Mouse (Mus musculus) olfactory bulb, adult 2 months (tissue): Measurements from ENCODE around the gene Serpina1c. TPM values are rescaled to one million over a fixed set of nuclear protein-coding genes. Genes with fewer than 3 reads are reported as not detected.
"Not testable (repeated sequence)": the region's sequence is repeated elsewhere in the genome, so short reads cannot be mapped to it uniquely, and the experiment has no call there.

ENCODE experiments used
- H3K27ac ChIP-seq: fragments of 200-500 bp; 2 replicates; pipeline ENCODE4 v1.5.1; 2012; ENCODE audit warnings: low read depth, low read length; ENCODE audit not compliant: insufficient read depth
- H3K4me1 ChIP-seq: fragments of 200-500 bp; 2 replicates; pipeline ENCODE4 v1.6.1; 2012; ENCODE audit warnings: low read length; ENCODE audit not compliant: control insufficient read depth, insufficient read depth
- H3K4me3 ChIP-seq: fragments of 200-500 bp; 2 replicates; pipeline ENCODE4 v1.5.1; 2012; ENCODE audit warnings: mild to moderate bottlenecking, low read depth, low read length, moderate library complexity; ENCODE audit not compliant: insufficient read depth
- CTCF ChIP-seq: fragments of 200-500 bp; IDR thresholded peaks from 2 replicates; pipeline ENCODE4 v1.5.1; 2012; ENCODE audit warnings: low read depth, mild to moderate bottlenecking, low read length, moderate library complexity; ENCODE audit not compliant: insufficient read depth
- POLR2A ChIP-seq: fragments of 200-500 bp; IDR thresholded peaks from 2 replicates; pipeline ENCODE4 v1.6.1; 2012; ENCODE audit warnings: mild to moderate bottlenecking, low read depth, low read length, moderate library complexity; ENCODE audit not compliant: insufficient read depth
- WGBS: fragments of 180-500 bp; shearing (Covaris S2); methylation state at CpG from one replicate; pipeline ENCODE4 v1.1.7; 2018; 5-methylcytosine and 5-hydroxymethylcytosine counted together
- polyA plus RNA-seq: library from polyadenylated mRNA; stranded (reverse); fragments of >200 nt; gene quantifications from 2 replicates; pipeline ENCODE4 v1.2.4, GENCODE M21; 2012; ENCODE audit warnings: low replicate concordance; ENCODE audit not compliant: missing spikeins, insufficient read depth, insufficient read length

Gene Serpina1c
- polyA plus RNA-seq = not detected in 2 replicates

DNA sequence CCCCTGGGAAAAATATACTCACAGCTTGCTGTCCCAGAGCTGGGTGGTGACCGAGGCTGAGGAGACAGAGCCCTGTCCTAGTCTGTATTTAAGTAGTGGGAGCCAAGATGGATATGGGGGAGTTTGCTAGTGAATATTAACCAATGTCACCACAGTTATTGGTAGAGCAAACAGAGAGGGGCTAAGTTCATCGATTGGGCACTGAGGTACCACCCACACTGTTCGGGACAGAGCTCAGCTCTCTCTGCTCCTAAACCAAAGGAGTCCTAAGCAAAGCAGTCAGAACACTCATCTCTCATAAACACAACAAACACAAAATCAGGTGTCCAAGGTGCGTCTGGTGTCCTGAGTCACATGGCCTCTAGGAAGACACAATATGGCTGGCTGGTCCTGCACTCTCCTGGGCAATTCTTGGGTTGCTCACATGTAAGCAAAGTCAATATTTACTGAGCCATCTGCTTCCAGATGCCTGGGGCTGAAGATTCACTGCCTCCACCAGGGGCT, at the start of gene Serpina1c:
Serpina1c (minus strand) TSS at position 51 of the 504 bp plus-strand sequence.
- 87% methylated on average over 4 of the region's 4 CpGs for WGBS
- H3K4me1 ChIP-seq, H3K27ac ChIP-seq, H3K4me3 ChIP-seq: not testable (repeated sequence)

GRCm38 (mm10) chr12:103952972-103953371, 48.3 kb upstream of the Serpina1c start:
- not testable (repeated sequence) for H3K4me1 ChIP-seq, H3K27ac ChIP-seq, H3K4me3 ChIP-seq
- 79% methylated on average over 3 of the region's 3 CpGs for WGBS

- H3K4me1 ChIP-seq = no peaks in the 10 kb centered on the region
- no peak overlapping the region for H3K27ac ChIP-seq
- TF ChIP-seq POLR2A = no peak
- no peak for TF ChIP-seq CTCF
- WGBS = 80% methylated on average over 4 of the region's 4 CpGs
- H3K4me3 ChIP-seq = no peak overlapping the region
These were observed 41.6 kb upstream of the Serpina1c start for GRCm38 (mm10) chr12:103946243-103946642.

DNA sequence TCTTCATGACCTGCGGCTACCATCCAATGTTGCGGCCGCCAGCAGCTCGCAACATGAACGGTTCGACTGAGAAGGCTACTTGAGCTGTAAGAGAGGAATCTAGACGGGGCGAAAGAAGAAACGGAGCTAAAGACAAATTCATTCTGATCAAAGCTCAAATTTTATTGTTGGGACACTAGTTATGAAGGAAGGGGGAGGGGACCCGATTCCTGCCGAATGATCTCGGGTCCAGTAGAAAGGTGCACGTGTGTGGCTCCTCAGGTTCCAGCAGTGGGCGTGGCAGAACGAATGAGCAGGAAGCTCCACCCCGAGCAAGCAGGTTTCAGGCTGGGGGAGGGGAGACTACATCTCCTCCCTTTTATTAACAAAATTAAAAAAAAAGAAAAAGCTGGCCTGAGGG, 4.5 kb upstream of the Serpina1c start:
- H3K4me3 ChIP-seq, H3K4me1 ChIP-seq, H3K27ac ChIP-seq: not testable (repeated sequence)
- WGBS = 91% methylated on average over 13 of the region's 16 CpGs

- H3K4me1 ChIP-seq, H3K4me3 ChIP-seq, H3K27ac ChIP-seq: not testable (repeated sequence)
- WGBS = 34% methylated on average over 1 of the region's 1 CpGs
These were observed 3.1 kb upstream of the Serpina1c start for GRCm38 (mm10) chr12:103907746-103908145.

GRCm38 (mm10) chr12:103901929-103902328, 2.8 kb downstream of the Serpina1c start:
- not testable (repeated sequence) for H3K4me1 ChIP-seq, H3K27ac ChIP-seq, H3K4me3 ChIP-seq
- 92% methylated on average over 3 of the region's 3 CpGs for WGBS

DNA sequence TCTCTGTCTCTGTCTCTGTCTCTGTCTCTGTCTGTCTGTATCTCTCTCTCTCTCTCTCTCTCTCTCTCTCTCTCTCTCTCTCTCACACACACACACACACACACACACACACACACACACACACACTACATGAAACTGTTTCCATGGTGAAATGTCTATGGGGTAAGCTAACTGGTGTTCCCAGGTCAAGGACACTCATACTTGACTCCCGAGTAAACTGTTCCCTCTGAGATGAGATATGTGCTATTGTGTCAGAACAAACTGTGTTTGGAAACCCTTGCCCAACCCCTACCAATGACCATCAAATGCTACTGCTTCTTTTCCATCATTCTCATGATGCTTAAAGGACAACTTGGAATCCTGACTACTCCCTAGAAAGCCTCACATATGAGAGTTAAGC, 37.8 kb downstream of the Serpina1c start:
- not testable (repeated sequence) for H3K27ac ChIP-seq, H3K4me1 ChIP-seq, H3K4me3 ChIP-seq
- 84% methylated on average over 1 of the region's 1 CpGs for WGBS

DNA sequence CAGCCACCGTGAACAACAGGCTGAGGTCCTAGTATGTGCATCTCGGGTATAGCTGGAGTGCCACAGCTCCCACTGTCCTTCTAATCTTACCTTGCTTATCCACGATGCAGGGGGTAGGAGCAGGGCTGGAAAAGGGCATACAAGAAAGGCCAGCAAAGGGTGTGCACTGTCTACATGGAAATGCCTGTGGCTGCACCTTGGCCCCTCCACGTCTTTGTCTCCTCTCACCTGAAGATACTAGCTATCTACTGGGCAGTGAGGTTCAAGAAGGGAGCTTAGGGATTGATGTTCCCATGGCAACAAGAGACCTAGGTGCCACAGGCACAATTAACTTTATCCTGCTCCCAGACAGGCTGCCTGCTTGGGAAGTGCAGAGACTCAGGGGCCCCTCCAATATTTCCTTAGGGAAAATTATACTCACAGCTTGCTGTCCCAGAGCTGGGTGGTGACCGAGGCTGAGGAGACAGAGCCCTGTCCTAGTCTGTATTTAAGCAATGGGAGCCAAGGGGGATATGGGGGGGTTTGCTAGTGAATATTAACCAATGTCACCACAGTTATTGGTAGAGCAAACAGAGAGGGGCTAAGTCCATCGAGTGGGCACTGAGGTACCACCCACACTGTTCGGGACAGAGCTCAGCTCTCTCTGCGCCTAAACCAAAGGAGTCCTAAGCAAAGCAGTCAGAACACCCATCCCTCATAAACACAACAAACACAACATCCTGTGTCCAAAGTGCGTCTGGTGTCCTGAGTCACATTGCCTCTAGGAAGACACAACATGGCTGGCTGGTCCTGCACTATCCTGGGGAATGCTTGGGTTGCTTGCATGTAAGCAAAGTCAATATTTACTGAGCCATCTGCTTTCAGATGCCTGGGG, 41.3 kb downstream of the Serpina1c start, which contains the start of gene Serpina1a:
Serpina1a (minus strand) TSS at position 462 of the 874 bp plus-strand sequence.
- WGBS = 89% methylated on average over 9 of the region's 9 CpGs
- H3K4me1 ChIP-seq, H3K4me3 ChIP-seq, H3K27ac ChIP-seq: not testable (repeated sequence)

DNA sequence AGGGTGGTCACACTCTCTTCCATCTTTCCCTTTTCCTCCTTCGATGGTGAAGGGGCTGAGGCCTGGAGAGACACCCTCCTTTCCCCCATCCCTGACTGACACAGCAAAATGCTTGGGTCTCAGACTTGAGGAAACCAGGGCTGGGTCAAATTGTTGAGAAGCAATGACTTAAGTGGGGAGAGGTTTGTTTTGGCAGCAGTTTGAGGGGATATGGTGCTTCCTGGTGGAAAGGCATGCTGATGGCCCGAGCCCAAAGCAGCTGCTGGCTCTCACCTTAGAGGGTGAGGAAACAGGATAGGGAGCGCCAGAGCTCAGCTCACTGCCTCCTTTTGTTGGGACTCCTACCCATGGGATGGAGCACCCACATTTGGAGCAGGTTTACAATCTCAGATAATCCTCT, 43.7 kb downstream of the Serpina1c start:
- Histone ChIP-seq H3K27ac (no peak overlapping the region), H3K4me1 (no peaks in the 10 kb centered on the region), H3K4me3 (no peak overlapping the region)
- WGBS = 57% methylated on average over 3 of the region's 3 CpGs
- TF ChIP-seq POLR2A (no peak), CTCF (no peak)

GRCm38 (mm10) chr12:103860571-103860970, 44.1 kb downstream of the Serpina1c start:
- not testable (repeated sequence) for H3K4me1 ChIP-seq, H3K27ac ChIP-seq, H3K4me3 ChIP-seq
- WGBS = 83% methylated on average over 3 of the region's 4 CpGs

DNA sequence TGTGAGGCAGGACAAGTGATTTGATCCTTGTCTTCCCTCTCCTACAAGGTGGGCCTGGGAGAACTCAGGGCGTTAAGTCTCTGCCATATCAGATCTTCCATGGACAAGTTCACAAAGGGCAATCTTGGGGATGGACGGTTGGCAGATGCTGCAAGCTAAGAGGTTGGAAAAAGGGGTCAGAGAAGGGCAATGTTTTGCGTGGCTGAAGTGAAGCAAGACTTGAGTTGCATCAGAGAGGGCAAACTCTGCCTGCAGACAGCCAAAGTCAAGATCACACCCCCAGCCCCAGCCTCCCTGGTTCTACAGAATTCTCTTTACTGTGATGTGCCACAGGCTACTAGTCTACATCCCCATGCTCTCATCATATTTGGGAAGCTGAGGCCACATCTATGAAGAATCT, 45.1 kb downstream of the Serpina1c start:
- WGBS = 70% methylated on average over 3 of the region's 3 CpGs
- not testable (repeated sequence) for H3K4me3 ChIP-seq, H3K4me1 ChIP-seq, H3K27ac ChIP-seq

DNA sequence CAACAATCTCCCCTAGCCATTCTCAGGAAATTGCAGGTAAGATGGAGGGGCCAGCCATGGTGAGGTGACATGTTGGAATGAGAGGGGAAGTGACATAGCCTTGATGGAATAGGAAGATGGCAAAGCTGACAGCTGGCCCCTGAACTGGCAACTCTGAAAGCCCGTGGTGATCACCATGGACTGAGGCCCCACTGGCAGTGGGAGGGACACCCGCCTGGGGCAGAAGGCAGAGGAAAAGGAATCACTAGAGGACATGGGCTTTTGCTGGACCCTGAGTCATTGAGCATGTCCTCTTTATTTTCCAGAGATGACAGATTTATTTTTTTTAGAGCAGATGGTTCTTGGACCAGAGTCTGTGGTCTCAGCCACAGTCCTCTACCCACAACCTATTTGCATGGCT, 51.7 kb downstream of the Serpina1c start:
- H3K4me3 ChIP-seq, H3K27ac ChIP-seq, H3K4me1 ChIP-seq: not testable (repeated sequence)
- WGBS = 89% methylated on average over 2 of the region's 2 CpGs
